Mouse (Mus musculus): ENCODE data around the gene Ankrd33. TPM values are rescaled to one million over a fixed set of nuclear protein-coding genes. Genes with fewer than 3 reads are reported as not detected.
"Not testable (repeated sequence)": the region's sequence is repeated elsewhere in the genome, so short reads cannot be mapped to it uniquely, and the experiment has no call there.

Ankrd33 gene
- polyA plus RNA-seq, 1 experiment from 2014 or later = not detected

DNA sequence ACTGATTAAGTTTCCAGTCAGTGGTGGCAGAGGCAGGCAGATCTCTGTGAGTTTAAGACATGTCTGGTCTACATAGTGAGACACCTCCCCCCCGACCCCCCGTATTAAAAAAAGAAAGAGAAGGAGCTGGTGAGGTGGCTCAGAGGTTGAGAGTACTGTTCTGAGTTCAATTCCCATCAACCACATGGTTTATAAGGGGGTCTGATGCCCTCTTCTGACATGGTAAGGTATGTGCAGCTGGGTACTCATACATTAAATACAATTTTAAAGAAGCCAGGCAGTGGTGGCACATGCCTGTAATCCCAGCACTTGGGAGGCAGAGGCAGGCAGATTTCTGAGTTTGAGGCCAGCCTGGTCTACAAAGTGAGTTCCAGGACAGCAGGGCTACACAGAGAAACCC is 1.8 kb upstream of the Ankrd33 start:
- not testable (repeated sequence) for H3K9ac ChIP-seq (replicated peaks; ENCODE audit: low read depth, low read length); H3K9me3 ChIP-seq (ENCODE audit: control insufficient read depth, low read length); H3K36me3 ChIP-seq (ENCODE audit: control insufficient read depth, insufficient read depth); ATAC-seq; H3K27ac ChIP-seq (ENCODE audit: low read length); H3K4me3 ChIP-seq (replicated peaks; ENCODE audit: low read length); H3K27me3 ChIP-seq (replicated peaks; ENCODE audit: control insufficient read depth, insufficient read depth, low read length); H3K4me1 ChIP-seq (replicated peaks; ENCODE audit: control insufficient read depth, insufficient read depth, low read length); H3K4me2 ChIP-seq (ENCODE audit: low read length)
- WGBS = 86% methylated on average over 2 of the region's 2 CpGs

DNA sequence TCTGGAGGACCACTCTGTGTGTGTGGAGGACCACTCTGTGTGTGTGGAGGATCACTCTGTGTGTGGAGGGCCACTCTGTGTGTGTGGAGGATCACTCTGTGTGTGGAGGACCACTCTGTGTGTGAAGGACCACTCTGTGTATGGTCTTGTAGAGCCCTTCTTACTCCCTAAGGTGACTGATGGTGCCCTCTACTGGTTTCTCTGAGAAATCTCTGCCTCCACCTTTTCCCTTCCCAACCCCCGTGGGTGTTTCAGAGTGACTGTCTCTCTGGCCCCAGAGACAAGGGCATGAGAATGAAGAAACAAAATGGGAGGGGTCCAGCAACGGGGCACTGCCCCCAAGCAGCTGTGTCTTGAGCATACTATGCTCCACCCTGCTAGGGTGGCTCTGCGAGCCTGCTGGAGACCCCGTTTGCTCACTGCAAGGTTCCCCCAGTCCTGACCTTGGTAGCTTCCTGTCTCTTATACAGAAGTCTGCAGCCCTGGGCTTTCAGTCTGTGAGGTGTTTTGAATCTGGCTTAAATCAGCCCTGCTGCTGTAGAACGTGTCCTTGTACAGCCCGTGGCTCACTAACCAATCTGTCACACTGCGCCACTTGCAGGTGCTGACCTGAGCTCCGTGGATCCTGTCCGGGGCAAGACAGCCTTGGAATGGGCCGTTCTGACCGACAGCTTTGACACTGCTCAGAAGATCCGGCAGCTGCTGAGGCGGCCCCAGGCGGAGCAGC is 3.0 kb downstream of the Ankrd33 start:
- Histone ChIP-seq H3K9me3 (ENCODE audit: control insufficient read depth, low read length) (no peaks in the 10 kb centered on the region), H3K27ac (ENCODE audit: low read length) (no peak overlapping the region), H3K36me3 (ENCODE audit: control insufficient read depth, insufficient read depth) (no peaks in the 10 kb centered on the region), H3K4me2 (ENCODE audit: low read length) (no peak overlapping the region), H3K4me1 (replicated peaks; ENCODE audit: control insufficient read depth, insufficient read depth, low read length) (no peaks in the 10 kb centered on the region), H3K4me3 (replicated peaks; ENCODE audit: low read length) (no peak overlapping the region), H3K27me3 (replicated peaks; ENCODE audit: control insufficient read depth, insufficient read depth, low read length) (no peaks in the 10 kb centered on the region), H3K9ac (replicated peaks; ENCODE audit: low read depth, low read length) (no peak overlapping the region)
- no peak for ATAC-seq
- WGBS = 66% methylated on average over 14 of the region's 14 CpGs

DNA sequence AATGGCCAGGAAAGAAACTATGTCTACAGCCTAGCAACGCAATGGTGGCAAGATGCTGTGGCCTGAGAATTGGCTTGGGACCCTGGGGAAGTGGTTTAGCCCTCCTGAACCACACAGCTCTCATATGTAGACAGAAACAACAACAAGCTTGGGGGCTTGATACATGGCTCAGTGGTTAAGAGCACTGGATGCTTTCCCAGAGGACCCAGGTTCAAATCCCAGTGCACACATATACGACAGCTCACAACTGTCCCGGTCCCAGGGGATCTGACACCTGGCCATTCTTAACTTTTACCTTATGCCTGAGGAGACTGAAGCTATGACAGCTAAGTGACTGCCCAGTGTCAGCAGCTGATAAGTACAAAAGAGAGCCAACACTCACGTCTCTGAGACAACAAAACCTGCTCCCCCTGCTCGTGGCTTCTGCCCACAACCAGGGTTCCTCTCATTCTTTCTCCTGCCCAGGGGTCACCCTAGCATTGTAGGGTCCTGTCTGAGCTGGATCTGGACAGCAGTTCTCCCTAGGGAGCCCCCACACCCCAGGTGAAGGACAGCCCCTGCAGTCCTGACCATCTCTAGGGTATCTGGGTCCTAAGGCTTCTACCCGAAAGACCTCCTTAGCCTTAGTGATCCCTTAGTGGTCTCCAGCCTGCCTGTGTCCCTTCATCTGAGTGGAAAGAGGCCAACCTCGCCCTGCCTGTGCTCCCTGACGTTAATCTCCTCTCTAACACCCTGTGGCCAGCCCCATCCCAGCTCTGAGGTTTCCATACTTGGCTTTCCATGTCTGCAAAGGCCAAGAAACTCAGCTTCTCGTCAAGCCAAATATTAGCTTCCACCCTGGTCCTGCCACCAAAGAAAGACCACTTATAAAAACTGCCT is 6.1 kb downstream of the Ankrd33 start:
- H3K4me1 ChIP-seq (replicated peaks; ENCODE audit: control insufficient read depth, insufficient read depth, low read length) = no peaks in the 10 kb centered on the region
- H3K9ac ChIP-seq (replicated peaks; ENCODE audit: low read depth, low read length) = no peak overlapping the region
- no peak overlapping the region for H3K27ac ChIP-seq (ENCODE audit: low read length)
- no peak overlapping the region for H3K4me2 ChIP-seq (ENCODE audit: low read length)
- no peaks in the 10 kb centered on the region for H3K36me3 ChIP-seq (ENCODE audit: control insufficient read depth, insufficient read depth)
- no peak for ATAC-seq
- H3K4me3 ChIP-seq (replicated peaks; ENCODE audit: low read length) = no peak overlapping the region
- no peaks in the 10 kb centered on the region for H3K9me3 ChIP-seq (ENCODE audit: control insufficient read depth, low read length)
- H3K27me3 ChIP-seq (replicated peaks; ENCODE audit: control insufficient read depth, insufficient read depth, low read length) = peaks cover 3% of the 10 kb centered on the region; the same call in 1 of the 2 replicates
- WGBS = 73% methylated on average over 9 of the region's 9 CpGs

DNA sequence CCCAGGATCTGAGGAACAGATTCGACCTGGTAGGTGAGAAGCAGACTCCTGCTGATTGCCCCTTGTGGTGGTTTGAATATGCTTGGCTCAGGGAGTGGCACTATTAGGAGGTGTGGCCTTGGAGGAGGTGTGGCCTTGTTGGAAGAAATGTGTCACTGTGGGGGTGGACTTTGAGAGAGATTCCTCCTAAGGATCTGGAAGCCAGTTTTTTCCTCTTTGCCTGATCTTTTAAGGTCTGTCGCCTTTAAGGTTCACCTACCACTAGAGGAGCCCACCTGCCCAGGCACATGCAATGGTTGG is 6.7 kb downstream of the Ankrd33 start:
- no peaks in the 10 kb centered on the region for H3K4me1 ChIP-seq (replicated peaks; ENCODE audit: control insufficient read depth, insufficient read depth, low read length)
- no peak for ATAC-seq
- no peaks in the 10 kb centered on the region for H3K9me3 ChIP-seq (ENCODE audit: control insufficient read depth, low read length)
- H3K27me3 ChIP-seq (replicated peaks; ENCODE audit: control insufficient read depth, insufficient read depth, low read length) = peaks cover 3% of the 10 kb centered on the region; the same call in 1 of the 2 replicates
- H3K4me3 ChIP-seq (replicated peaks; ENCODE audit: low read length) = no peak overlapping the region
- H3K36me3 ChIP-seq (ENCODE audit: control insufficient read depth, insufficient read depth) = no peaks in the 10 kb centered on the region
- no peak overlapping the region for H3K27ac ChIP-seq (ENCODE audit: low read length)
- H3K4me2 ChIP-seq (ENCODE audit: low read length) = no peak overlapping the region
- no peak overlapping the region for H3K9ac ChIP-seq (replicated peaks; ENCODE audit: low read depth, low read length)
- WGBS = 20% methylated on average over 2 of the region's 2 CpGs

DNA sequence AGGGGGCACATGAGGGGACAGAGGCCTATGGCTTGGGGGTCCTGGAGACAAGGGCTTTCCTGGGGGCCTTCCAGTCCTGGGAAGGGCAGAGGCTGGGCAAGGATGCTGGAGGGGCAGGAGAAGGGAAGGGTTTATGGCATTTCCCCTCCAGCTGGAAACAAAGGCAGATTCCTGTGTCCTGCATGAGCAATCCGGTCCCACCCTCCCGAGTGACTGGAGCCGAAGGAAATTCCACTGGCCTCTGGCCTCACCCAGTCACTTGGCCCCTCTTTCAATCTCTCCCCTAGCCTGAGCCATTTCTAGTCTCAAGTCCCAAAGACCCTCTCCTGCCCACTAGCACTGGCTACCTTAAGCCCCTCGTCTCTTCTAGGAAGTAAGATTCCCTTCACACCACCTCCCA is 7.6 kb downstream of the Ankrd33 start:
- Histone ChIP-seq H3K4me3 (replicated peaks; ENCODE audit: low read length) (no peak overlapping the region), H3K27ac (ENCODE audit: low read length) (no peak overlapping the region), H3K4me2 (ENCODE audit: low read length) (no peak overlapping the region), H3K9me3 (ENCODE audit: control insufficient read depth, low read length) (no peaks in the 10 kb centered on the region), H3K36me3 (ENCODE audit: control insufficient read depth, insufficient read depth) (no peaks in the 10 kb centered on the region), H3K9ac (replicated peaks; ENCODE audit: low read depth, low read length) (no peak overlapping the region), H3K4me1 (replicated peaks; ENCODE audit: control insufficient read depth, insufficient read depth, low read length) (no peaks in the 10 kb centered on the region), H3K27me3 (replicated peaks; ENCODE audit: control insufficient read depth, insufficient read depth, low read length) (peaks cover 8% of the 10 kb centered on the region)
- 64% methylated on average over 4 of the region's 4 CpGs for WGBS
- no peak for ATAC-seq

DNA sequence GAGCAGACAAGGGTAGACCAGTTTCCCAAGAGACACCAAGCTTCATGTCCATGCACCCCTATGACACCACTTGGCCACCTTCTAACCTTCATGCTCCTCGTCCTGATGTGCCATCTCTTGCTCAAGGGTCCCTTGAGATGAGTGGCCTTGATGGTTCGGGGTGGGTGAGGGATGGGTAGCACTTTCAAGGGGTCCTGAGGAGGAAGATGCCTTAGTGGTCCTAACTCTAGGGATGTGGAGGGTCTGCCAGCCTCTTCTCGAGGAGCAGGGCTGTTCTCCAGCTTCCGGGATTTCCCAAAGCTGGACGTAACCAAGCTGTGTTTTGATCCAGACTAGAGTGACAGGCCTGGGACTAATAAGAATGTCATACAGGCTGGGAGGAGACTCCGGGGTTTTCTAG is 10.0 kb downstream of the Ankrd33 start:
- H3K4me1 ChIP-seq (replicated peaks; ENCODE audit: control insufficient read depth, insufficient read depth, low read length) = peaks cover 2% of the 10 kb centered on the region; the same call in 1 of the 2 replicates
- no peak overlapping the region for H3K27ac ChIP-seq (ENCODE audit: low read length)
- H3K36me3 ChIP-seq (ENCODE audit: control insufficient read depth, insufficient read depth) = no peaks in the 10 kb centered on the region
- peaks cover 23% of the 10 kb centered on the region for H3K27me3 ChIP-seq (replicated peaks; ENCODE audit: control insufficient read depth, insufficient read depth, low read length)
- H3K9ac ChIP-seq (replicated peaks; ENCODE audit: low read depth, low read length) = no peak overlapping the region
- no peaks in the 10 kb centered on the region for H3K9me3 ChIP-seq (ENCODE audit: control insufficient read depth, low read length)
- ATAC-seq = no peak
- WGBS = 91% methylated on average over 6 of the region's 6 CpGs
- H3K4me2 ChIP-seq (ENCODE audit: low read length) = no peak overlapping the region
- no peak overlapping the region for H3K4me3 ChIP-seq (replicated peaks; ENCODE audit: low read length)

DNA sequence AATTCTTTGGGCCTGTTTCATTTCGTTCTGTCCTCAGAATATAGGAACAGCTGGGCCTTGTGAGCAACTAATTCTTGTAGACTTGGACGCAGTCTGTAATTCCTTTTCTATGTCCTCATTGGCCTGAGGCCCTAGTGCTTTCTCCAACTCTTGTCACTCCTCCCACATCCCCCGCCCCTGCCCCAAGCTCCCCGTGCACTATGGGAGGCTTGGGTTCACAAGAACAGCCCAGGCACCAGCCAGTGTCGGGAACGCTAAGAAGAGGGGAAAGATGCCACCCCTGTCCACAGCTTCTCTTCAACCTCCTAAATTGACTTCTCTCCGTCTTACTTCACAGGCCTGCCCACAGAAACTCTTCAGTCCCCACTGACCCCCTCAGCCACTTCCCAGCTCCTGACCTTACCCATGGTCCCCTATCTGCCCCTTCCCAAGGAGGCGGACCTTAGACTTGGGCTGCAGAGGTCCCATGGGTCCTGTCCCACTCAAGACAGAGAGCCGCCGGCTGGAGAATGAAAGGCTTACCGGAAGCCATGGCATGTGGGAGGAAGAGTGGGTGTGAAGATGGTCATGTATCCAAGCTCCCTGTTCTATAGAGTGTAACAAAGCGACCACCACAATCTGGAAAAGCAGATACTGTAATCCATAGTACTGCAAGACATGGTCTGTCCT is 11.5 kb downstream of the Ankrd33 start:
- Histone ChIP-seq H3K27ac (ENCODE audit: low read length) (no peak overlapping the region), H3K9me3 (ENCODE audit: control insufficient read depth, low read length) (no peaks in the 10 kb centered on the region), H3K36me3 (ENCODE audit: control insufficient read depth, insufficient read depth) (no peaks in the 10 kb centered on the region), H3K27me3 (replicated peaks; ENCODE audit: control insufficient read depth, insufficient read depth, low read length) (peaks cover 27% of the 10 kb centered on the region), H3K4me3 (replicated peaks; ENCODE audit: low read length) (no peak overlapping the region), H3K4me1 (replicated peaks; ENCODE audit: control insufficient read depth, insufficient read depth, low read length) (peaks cover 2% of the 10 kb centered on the region; the same call in 1 of the 2 replicates), H3K4me2 (ENCODE audit: low read length) (no peak overlapping the region), H3K9ac (replicated peaks; ENCODE audit: low read depth, low read length) (no peak overlapping the region)
- WGBS = 80% methylated on average over 10 of the region's 12 CpGs
- ATAC-seq = no peak

DNA sequence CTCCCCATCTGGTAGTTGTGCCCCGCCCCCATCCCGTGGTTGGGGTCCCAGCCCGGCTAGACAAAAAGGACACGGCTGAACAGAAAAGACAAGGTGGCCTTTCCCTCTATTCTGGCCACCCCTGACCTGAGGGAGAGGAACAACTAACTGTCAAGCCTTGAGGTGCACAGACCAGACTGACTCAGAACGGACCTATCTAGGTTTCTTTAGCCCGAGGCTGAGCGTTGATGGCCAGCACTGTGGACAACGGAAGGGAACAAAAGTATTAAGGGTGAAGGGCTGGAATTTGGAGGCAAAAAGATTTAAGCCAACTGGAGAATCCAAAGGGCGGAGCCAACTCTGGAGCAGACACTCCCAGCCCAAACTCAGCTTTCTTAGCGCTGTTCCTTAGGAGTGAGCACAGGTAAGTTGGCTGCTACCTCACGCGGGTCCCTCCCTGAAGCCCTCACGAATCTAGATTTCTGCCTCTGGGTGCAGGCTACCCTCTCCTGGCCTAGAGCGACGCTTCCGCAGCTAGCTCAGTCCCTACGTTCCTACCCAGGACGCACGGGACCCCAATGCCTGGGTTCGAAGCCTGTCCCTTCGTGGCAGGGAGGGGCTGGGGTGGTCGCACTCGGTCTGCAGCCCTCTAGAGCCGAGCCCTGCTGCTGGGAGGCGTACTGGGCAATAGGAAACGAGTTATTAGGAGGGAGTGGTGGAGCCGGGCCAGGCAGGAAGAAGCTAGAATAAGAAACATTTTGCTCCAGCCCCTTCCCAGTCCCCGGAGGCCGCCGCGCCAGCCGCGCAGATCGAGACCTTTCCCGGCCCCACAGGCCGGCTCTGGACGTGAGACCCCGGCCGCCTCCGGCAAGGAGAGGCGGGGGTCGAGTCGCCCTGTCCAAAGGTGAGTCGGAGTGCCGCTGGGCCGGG is 12.9 kb downstream of the Ankrd33 start, which contains the start of gene Acvrl1:
TSS of gene Acvrl1 (plus strand) at position 342 of the 909 bp plus-strand sequence.
- H3K4me3 ChIP-seq (replicated peaks; ENCODE audit: low read length) = peak within 1 kb of the TSS; percentile 20
- H3K36me3 ChIP-seq (ENCODE audit: control insufficient read depth, insufficient read depth) = no peaks in the 10 kb centered on the region
- H3K9me3 ChIP-seq (ENCODE audit: control insufficient read depth, low read length) = no peaks in the 10 kb centered on the region
- 3% methylated on average over 46 of the region's 46 CpGs for WGBS
- no peak within 1 kb of the TSS for H3K27ac ChIP-seq (ENCODE audit: low read length)
- peak within 1 kb of the TSS; percentile 24; the same call in 1 of the 2 replicates for H3K9ac ChIP-seq (replicated peaks; ENCODE audit: low read depth, low read length)
- H3K27me3 ChIP-seq (replicated peaks; ENCODE audit: control insufficient read depth, insufficient read depth, low read length) = peaks cover 27% of the 10 kb centered on the region
- no peak for ATAC-seq
- peak within 1 kb of the TSS; percentile 27; the same call in 1 of the 2 replicates for H3K4me2 ChIP-seq (ENCODE audit: low read length)
- H3K4me1 ChIP-seq (replicated peaks; ENCODE audit: control insufficient read depth, insufficient read depth, low read length) = peaks cover 2% of the 10 kb centered on the region; the same call in 1 of the 2 replicates
